Mouse (Mus musculus) hematopoietic stem cell, adult 5-6 weeks (primary cell): ENCODE measurements around the gene Adamts18. TPM values are rescaled to one million over a fixed set of nuclear protein-coding genes. Genes with fewer than 3 reads are reported as not detected.

Source experiments
- ATAC-seq, 2 experiments: fragments of 125-278 bp in 1 of 2; replicated peaks in 1 of 2; 2 replicates each; pipeline ENCODE4 v1.8.0; 2016 to 2017; ENCODE audit warnings: inconsistent platforms in 2 of 2, mild to moderate bottlenecking in 2 of 2, moderate number of reproducible peaks in 2 of 2, low read depth in 1 of 2, moderate TSS enrichment in 1 of 2; ENCODE audit not compliant: low FRiP score in 2 of 2, poor library complexity in 2 of 2, severe bottlenecking in 2 of 2, insufficient read depth in 1 of 2, low TSS enrichment in 1 of 2
- total RNA-seq: library from RNA; stranded (forward); fragments of 172-1452, 232-1000 nt; gene quantifications from 2 replicates; pipeline ENCODE4 v1.2.3, GENCODE M21; 2017

The Adamts18 gene
- total RNA-seq, result not detected in 2 replicates

DNA sequence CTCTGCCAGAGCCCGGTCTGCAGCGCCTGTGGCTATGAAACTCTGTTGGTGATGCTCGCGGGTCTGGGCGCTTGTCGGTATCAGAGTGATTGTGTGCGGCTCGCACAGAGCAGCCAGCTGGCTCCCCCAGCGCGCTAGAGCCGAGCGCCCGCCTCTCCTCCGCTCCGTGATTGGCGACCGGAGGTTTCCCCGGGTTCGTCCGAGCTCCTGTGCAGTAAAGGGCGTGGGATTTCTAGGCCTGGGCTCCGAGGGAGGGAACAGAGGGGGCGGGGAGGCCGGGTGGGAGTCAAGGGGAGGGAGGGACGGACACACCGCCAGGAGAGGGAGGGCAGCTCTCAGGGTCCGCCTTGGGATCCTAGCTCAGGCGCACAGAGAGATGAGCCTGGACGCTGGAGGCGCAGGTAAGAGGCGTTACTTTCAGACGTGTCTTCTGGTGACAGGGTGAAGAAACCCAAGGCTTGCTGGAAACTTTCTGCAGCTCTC is at the start of gene Adamts18:
Gene Adamts18 (minus strand): TSS at position 86 of the 483 bp plus-strand sequence.
- ATAC-seq, result no peak

DNA sequence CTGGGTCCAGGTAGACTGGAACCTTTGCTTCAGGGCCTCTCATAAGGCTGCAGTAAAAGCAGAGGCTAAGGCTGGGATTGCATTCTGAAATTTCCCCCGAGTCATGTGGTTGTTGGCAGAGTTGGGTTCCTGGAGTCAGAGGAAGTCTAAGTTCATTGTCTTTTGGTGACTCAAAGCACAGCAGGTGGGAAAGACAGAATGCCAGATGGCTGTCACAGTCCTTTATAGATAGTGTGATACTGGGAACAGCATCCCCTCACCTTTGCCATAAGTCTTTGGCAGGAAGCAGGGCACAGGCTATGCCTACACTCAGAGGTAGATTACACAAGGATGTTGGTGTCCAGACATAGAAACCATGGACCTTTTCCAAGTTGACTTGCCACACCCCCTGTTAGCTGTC is 47.9 kb upstream of the Adamts18 start:
- ATAC-seq, result no peak

DNA sequence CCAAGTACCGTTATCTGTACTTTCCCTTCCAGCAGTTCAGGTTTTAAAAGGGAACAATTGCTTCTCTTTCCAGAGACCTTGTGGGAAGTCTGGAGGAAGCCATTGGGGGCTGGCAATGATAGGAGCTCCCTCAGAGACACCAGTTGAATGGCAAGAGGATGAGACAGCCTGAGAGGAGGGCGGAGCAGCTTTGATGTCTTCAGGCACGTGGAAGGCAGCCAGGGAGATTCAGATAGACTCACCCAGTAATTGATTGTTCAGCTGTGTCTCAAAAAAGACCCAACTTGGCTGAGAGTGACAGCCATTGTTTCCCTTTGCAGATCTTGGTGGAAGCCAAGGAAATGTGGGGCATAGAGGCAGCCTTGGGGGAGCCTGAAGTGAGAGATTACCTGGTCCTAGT is 42.8 kb upstream of the Adamts18 start:
- no peak for ATAC-seq

DNA sequence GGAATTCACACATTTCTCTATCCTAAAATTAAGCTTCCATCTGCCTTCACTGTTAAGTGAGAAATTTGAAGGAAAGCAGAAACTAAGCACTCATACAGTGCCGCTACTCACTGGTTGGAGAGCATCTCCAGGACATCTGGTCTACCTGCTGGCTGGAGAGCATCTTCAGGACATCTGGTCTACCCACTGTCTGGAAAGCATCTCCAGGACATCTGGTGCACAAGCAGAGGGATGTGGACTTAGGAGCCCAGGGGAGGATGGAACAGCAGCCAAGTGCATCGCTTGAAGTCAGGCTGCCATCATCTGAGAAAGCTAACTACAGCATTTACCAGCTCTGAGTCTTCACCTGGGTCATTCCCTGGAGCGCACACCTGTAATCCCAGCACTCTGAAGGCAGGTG is 38.0 kb upstream of the Adamts18 start:
- ATAC-seq, result no peak

DNA sequence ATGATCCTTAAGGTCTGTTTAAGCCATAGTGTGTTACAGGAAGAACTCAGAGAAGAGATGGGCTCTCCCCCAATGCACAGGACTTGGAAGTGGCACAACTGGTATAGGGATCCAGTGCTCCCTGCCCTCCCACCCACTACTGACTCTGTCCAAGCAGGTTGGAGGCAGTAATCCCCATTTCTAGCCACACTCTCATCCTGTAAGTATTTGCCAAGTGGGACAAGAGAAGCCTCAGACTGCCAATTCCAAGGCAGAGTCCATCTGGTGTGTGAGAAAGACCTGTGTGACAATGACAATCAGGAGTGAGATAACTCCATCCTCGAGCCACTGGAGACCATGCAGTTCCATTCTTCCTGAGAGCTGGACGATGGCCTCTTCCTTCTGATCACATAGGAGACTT is 36.6 kb upstream of the Adamts18 start:
- no peak for ATAC-seq

DNA sequence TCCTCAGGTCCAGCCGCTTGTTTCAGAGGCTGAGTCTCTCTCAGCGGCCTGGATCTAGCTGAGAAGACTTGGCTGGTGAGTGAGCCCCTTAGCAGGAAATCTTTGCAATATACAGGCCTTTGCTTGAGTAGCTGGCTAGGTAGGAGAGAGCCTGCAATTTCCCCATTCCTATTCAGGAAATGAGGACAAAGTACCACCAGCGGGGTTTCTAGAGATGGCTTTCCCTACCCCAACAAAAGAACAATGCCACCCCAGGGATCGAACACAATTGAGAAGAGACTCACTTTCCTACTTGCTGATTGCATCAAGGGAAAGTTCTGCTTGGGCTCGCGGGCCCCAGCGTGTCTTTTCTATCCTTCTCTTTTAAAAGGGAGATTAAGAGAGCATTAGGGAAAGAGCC is 35.5 kb upstream of the Adamts18 start:
- no peak for ATAC-seq

DNA sequence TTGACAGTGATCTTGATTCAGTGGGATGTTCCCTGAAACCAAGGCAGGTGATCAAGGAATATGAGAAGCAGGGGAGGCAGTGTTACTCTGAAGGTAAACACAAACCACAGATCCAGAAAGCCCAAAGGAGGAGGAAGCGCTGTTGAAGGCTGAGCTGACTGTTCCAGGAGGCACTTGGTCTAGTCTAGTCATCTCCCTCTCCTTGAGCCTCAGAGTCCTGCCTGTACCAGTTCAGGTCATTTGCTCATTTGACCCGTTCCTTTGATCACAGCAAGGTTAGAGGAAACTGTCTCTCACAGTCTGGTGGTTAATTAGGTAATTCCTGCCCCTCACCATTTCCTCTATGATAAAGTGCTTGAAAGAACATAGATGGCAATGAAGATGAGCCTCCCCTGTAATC is 34.0 kb upstream of the Adamts18 start:
- no peak for ATAC-seq

DNA sequence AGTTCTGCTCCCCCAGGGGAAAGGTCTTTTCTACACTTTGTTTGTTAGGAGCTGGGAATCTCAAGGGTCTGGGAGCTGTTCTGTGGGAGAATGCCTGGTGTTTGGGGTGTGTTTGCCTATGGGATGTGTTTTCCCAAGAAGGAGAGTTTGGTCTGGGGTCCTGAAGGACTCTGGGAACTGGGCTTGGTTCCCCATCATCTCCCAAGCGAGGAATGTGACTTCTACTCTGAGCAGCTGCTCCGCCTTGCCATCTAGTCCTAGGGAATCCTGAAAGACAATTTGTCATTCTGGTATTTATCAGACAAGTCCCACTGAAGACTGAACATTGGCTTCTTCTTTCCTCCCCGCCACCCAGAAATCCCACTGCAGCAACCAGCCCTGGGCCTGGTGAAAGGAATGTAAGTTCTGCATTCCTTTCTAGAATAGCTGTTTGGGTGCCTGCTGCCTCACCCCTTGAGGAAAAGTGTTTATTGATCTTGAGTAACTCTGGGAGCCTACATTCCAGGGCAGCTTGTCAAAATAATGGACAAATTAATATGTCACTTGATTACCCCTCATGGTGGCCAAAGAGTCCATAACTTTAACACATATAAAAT is 30.0 kb upstream of the Adamts18 start:
- no peak for ATAC-seq

DNA sequence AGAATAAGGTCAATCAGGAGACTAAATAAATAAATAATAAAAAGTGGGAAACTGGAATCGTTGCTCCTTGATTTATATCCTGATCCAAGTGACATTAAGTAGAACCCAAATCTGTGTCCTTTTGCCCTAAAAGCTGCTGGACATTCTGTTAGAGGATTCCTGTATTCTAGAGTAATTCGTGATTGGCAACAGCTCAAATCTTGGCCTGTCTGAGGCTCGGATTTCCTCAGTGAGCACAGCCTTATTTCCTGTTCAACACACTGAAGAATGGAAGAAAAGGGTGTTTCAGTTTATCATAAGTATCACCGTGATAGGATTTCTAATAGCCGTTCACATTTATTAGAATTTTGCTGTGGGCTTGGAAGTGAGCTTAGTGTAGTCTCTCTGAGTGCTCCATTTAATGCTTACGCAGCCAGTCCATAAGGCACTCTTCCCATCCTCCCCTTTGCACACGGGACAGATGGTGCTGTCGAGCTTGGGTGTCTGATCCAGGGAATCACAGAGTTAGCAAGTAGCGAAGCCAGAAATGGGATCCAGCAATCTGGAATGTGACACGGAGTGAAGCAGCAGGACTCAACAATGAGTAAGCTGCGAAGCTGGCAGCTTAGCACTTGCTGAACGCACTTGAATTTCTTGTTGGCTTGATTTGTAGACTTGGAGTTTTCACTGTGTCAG is 25.0 kb upstream of the Adamts18 start:
- no peak for ATAC-seq

DNA sequence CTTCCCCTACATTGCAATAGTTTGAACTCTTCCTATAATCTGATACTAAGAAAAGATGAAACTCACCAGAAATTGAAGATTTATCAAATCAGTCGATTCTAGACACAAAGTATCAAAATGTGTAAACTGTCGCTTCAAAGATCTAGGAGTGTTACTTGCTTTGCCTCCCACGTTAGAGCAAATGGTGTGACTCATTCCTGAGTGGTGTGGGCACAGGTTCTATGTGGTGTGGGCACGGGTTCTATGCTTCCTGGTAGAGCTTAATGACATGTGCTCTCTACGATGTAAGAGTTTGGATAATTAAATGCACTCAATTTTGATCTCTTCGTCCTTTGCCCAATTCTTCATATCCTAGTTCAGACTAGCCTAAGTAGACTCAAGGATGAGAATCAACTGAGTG is 23.9 kb upstream of the Adamts18 start:
- ATAC-seq, result no peak

DNA sequence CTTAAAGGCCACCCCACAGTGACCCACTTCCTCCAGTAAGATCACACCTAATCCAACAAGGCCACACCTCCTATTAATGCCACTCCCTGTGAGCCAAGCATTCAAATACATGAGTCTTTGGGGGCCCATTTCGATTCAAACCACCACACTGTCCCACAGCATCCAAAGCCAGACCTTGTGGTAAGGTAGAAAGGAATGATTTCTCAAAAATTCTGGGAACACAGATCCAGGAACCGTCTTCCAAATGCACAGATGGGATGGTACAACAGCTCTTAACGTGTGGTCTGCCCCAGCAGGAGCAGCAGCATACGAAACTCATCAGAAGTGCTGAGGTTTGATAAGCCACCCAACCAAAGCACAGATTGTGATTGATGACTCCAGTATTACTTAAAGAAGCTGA is 18.0 kb upstream of the Adamts18 start:
- ATAC-seq, result no peak

DNA sequence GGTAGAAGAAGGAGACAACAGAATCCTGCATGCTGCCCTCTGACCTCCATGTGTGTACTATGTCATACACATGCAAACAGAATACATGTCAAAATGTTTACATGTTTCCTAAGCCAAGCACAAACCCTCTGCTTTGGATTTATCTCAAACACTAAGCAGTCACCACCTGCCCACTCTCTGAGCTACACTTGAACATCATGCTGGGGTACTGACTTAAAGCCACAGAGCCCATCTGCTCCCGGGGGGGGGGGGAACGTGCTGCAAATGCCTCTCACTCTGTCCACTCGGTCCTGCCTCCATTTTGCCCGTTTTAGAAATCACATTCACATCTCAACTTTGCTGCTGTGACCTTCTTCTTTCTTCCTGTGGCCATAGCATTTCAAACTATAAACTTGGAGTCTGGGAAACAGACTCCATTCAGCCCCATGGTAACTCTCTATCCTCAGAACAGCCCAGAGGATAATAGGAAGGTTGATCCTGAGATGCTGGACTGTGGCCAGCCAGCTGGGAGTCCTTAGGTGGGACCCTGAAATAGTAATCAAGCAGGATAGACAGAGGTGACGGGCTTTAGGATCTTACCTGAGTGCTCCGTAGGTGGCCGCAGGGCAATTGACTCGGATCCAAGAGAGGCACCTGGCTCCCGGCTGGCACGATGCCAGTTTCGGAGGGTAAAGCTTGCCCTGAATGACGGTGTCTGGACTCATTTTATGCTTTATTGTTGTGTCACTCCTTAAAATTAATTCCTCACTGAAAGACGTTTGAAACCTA is 17.0 kb upstream of the Adamts18 start:
- no peak for ATAC-seq

DNA sequence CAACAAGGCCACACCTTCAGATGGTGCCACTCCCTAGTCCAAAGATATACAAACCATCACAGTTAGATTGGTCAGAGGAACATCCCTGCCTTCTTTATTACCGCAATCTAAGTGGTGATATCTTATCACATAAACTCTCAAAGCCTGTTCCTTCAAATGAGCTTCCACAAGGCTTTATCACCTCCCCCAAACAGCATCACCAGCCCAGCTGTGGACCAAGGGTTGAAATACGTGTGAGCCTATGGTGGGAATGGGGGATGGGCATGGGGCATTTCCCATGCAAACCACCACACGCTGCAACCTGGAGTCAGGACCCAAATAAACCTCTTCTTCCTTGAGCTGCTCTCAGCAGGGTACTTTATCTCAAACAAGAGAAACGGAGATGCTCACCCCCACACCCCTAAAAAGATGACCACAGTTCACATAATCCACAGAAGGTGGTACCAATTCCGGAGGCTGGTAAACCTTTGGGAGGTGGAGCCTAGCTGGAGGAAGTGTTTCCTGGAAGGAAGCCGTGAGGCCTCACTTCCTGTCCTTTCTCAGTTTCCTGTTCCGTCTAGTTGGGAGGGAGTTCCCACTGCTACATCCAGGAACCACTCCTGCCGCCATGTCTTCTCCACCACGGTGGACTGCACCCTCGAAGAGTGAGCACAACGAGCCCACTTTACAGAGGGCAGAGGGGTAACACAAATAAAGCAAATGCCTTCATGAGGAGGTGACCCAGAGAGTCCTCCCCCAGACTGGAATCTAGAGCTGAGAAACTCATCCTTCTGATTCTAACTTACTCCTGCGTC is 11.5 kb upstream of the Adamts18 start:
- ATAC-seq, result no peak

DNA sequence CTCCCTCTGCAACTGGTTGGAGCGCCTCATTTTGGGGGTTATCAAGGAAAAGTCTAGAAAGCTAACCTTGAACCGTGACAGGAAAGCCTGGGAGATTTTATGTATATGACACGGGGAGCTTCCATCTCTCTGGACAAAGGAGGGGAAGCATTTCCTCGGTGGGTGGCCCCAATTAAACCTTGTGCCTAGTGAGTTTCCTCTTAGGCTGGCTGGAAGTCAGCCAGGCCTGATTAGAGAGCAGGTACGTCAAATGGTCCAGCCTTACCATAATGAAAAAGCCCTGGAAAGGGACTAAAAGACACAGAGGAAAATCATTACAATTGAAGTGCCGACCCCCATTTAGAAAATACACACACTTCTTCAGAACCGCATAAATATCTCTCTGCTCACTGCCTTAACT is 10.3 kb upstream of the Adamts18 start:
- ATAC-seq, result no peak

DNA sequence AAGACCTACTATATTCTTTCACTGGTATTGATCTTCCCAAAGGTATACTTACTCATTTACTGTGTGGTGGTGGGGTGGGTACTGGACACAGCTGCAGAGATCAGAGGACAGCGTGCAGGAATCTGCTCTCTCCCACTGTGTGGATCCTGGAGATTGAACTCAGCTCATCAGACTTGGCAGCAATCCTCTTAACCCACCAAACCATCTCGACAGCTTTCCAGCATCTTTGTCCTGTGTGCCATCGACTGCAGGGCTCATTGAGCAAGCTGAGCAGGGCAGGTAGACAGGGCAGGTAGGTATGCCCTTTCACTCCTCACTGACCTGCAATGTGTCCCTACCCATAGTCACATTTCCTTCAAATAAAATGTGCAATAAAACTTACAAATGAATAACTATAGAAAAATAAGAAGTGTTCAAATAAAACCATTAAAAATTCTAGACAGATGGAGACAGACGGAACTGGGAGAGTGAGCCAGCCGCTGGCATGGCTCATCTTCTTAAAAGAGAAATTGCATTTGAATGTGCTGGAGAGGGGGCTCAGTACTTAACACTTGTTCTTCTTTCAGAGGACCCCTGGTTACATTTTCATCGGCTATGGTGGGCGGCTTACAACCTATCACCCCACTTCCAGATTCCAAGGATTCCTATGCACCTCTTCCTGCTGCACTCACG is 6.2 kb upstream of the Adamts18 start:
- no peak for ATAC-seq

DNA sequence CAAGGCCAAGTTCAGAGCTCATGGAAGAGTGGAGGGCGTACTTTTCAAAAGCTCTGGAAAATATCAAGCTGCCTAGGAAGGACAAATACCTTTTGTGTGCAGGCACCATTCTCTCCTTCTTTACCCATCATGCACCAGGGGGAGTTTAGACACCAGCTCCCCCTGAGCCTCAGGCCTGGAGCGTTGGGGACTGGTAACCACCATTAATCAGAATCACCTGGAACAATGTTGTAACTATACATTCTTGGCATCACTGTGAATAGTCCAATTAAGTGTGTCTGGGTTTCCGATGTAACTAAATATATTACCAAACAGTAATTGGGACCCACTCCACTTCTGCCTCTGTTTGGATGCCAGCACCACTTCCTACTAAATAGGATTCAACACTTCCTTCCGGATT is 5.2 kb upstream of the Adamts18 start:
- no peak for ATAC-seq

DNA sequence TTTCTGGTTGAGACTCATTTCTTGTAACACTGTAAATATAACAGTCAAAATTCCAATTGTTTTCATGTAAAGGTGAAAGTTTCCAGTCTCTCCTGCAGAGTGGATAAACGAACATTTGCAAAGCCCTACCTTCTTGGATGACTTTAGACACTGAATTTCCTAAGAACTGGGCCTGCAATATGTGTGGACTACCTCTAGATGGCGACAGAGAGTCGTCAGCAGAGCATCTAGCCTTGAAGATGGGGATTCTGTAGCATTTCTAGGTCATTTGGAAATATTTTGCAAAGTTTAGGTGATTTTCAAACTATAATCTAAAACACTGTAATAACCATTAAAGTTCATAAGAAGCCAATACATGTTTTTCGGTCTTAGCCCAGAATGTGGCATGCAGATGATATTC is 3.1 kb upstream of the Adamts18 start:
- no peak for ATAC-seq
